Mouse (Mus musculus): ENCODE measurements around the gene Eef1akmt2. TPM values are rescaled to one million over a fixed set of nuclear protein-coding genes. Genes with fewer than 3 reads are reported as not detected.

The Eef1akmt2 gene
- polyA plus RNA-seq, 1 experiment from 2014 or later = 76.6 TPM

DNA sequence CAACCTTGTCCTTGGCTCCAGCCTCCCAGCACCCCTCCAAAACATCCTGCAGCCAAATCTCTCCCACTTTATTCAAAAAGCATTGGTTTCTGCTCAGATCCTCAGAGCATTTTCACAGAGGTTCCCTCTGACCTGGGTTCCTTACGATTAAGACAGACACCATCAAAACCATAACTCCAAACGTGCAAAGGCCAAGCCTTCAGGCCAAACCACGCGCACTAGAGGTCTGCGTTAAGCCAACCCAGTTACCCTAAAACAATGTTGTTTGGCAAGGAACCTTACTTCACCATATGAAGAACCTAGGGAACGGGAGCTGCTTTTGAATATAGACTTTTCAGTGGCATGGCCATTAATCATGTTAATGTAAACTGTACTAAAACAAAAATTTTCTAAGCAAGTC lies 42.8 kb downstream of the Eef1akmt2 start:
- TF ChIP-seq CTCF (IDR thresholded peaks at IDR 0.05; ENCODE audit: low read depth) = no peak
- Histone ChIP-seq H3K4me3 (replicated peaks; ENCODE audit: low read depth, low read length) (no peak overlapping the region), H3K4me1 (replicated peaks; ENCODE audit: insufficient read depth, low read length) (peaks cover 53% of the 10 kb centered on the region), H3K27me3 (ENCODE audit: insufficient read depth, low read length) (no peaks in the 10 kb centered on the region), H3K27ac (peak overlapping the region; percentile 82), H3K4me2 (ENCODE audit: low read length) (peak overlapping the region; percentile 32), H3K9me3 (replicated peaks; ENCODE audit: low read length) (no peaks in the 10 kb centered on the region), H3K9ac (ENCODE audit: low read depth, low read length) (peak overlapping the region; percentile 14; the same call in 1 of the 2 replicates), H3K36me3 (ENCODE audit: insufficient read depth, low read length) (no peaks in the 10 kb centered on the region)
- DNase-seq (ENCODE audit: low spot score) (no peak), ATAC-seq (replicated peaks; ENCODE audit: low FRiP score, low read depth) (no peak)
- 40% methylated on average over 6 of the region's 6 CpGs for WGBS

DNA sequence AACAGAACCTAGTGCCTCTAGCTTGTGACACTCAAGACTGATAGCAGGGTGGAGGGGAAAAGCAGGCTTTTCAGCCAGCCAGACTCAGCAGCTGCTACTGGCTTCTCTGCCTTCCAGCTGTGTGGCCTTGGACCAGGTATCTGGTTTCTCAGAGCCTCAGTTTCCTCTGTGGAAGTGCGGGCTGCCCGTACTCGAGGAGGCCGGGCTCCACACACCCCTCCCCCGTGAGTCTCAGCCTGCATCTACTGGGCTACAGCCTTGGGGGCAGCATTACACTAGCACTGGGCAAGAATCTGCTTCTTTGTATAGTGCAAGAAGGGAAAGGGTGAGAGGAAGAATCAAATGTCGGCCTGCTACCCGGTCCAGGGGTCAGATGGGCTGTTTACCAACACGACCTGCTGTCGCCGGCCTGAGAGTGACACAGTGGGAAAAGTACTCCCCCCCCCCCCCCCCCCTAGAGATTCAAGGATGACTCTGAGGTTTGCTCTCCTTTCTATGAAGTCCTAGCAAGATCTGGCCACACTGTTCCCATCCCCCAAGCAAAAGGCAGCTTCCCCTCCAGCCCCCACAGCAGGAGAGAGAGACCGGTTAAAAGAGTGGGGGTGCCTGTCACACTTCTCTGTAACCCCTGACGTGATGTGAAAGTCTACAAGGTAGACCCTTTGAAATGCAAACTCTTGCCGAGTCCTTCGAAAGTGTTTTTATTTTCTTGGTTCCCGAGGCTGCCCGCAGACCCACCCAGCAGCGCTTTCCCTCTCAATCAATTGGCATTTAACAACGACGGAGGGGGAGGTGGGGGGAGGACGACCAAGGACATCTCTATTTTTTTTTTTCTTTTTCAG lies 43.4 kb downstream of the Eef1akmt2 start:
- Histone ChIP-seq H3K4me3 (replicated peaks; ENCODE audit: low read depth, low read length) (no peak overlapping the region), H3K4me2 (ENCODE audit: low read length) (peak overlapping the region; percentile 32), H3K27me3 (ENCODE audit: insufficient read depth, low read length) (no peaks in the 10 kb centered on the region), H3K36me3 (ENCODE audit: insufficient read depth, low read length) (no peaks in the 10 kb centered on the region), H3K9ac (ENCODE audit: low read depth, low read length) (0 out of 2 replicates have a peak overlapping the region, but pooled peaks have one; percentile 24), H3K27ac (peak overlapping the region; percentile 82), H3K4me1 (replicated peaks; ENCODE audit: insufficient read depth, low read length) (peaks cover 58% of the 10 kb centered on the region), H3K9me3 (replicated peaks; ENCODE audit: low read length) (no peaks in the 10 kb centered on the region)
- no peak for ATAC-seq (replicated peaks; ENCODE audit: low FRiP score, low read depth)
- DNase-seq (ENCODE audit: low spot score) = peak; percentile 65
- 8% methylated on average over 20 of the region's 20 CpGs for WGBS
- peak; percentile 14; the same call in 1 of the 2 replicates for TF ChIP-seq CTCF (IDR thresholded peaks at IDR 0.05; ENCODE audit: low read depth)

GRCm38 (mm10) chr7:132808051-132808796 lies 44.2 kb downstream of the Eef1akmt2 start:
- ATAC-seq (replicated peaks; ENCODE audit: low FRiP score, low read depth) (no peak), DNase-seq (ENCODE audit: low spot score) (peak; percentile 69)
- no peak for TF ChIP-seq CTCF (IDR thresholded peaks at IDR 0.05; ENCODE audit: low read depth)
- Histone ChIP-seq H3K27ac (peak overlapping the region; percentile 82), H3K27me3 (ENCODE audit: insufficient read depth, low read length) (no peaks in the 10 kb centered on the region), H3K9me3 (replicated peaks; ENCODE audit: low read length) (no peaks in the 10 kb centered on the region), H3K36me3 (ENCODE audit: insufficient read depth, low read length) (no peaks in the 10 kb centered on the region), H3K4me2 (ENCODE audit: low read length) (peak overlapping the region; percentile 32; the same call in 1 of the 2 replicates), H3K4me1 (replicated peaks; ENCODE audit: insufficient read depth, low read length) (peaks cover 64% of the 10 kb centered on the region), H3K4me3 (replicated peaks; ENCODE audit: low read depth, low read length) (no peak overlapping the region), H3K9ac (ENCODE audit: low read depth, low read length) (0 out of 2 replicates have a peak overlapping the region, but pooled peaks have one; percentile 35)
- 40% methylated on average over 7 of the region's 7 CpGs for WGBS

DNA sequence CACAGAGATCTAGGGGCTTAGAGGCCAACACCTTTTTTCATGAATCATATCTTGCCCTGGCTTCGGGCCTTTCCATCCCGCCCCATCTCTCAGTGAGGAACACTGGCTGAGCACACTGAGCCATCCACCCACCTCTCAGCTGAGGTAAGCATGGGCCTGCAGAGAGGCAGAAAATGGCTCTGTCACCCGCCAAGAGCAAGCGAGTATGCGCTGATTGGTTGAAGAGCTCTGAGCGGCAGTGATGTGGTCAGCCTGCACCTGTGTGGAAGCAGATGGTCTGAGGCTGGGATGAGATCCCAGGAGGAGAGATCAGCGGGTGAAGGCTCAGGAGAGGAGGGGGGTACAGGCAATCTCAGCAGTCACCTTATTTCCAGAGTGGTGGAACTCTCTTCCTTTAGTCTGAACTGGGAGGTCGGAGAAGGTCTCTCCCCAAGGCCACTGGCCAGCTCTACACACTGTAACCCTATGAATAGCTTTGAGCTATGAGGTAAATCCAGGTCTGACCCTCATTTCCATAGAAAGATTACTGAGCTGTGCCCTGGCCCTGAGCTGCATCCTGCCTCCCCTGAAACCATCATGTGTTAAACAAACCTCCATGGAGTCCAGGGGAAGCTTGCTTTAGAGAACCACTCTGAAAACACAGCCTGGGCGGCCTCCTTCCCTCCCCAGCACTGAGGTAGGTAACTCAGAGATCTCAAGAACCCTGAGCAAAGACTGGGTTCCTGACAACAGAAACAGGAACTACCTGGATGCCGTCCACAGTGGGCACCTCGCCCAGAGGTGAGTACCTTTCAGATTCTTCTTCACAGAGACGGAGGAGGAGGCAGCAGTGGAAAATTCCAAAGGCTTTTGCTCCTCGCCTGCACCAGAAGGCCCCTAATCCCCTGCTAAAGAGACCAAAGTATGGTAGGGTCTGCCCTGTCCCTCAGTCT lies 45.3 kb downstream of the Eef1akmt2 start:
- Histone ChIP-seq H3K9me3 (replicated peaks; ENCODE audit: low read length) (no peaks in the 10 kb centered on the region), H3K27me3 (ENCODE audit: insufficient read depth, low read length) (no peaks in the 10 kb centered on the region), H3K4me1 (replicated peaks; ENCODE audit: insufficient read depth, low read length) (peaks cover 74% of the 10 kb centered on the region), H3K4me2 (ENCODE audit: low read length) (no peak overlapping the region; the same call in 1 of the 2 replicates), H3K36me3 (ENCODE audit: insufficient read depth, low read length) (0 out of 2 replicates have a peak, but pooled peaks cover 2% of the 10 kb centered on the region), H3K9ac (ENCODE audit: low read depth, low read length) (peak overlapping the region; percentile 40; the same call in 1 of the 2 replicates), H3K4me3 (replicated peaks; ENCODE audit: low read depth, low read length) (no peak overlapping the region), H3K27ac (peak overlapping the region; percentile 82)
- TF ChIP-seq CTCF (IDR thresholded peaks at IDR 0.05; ENCODE audit: low read depth) = no peak
- DNase-seq (ENCODE audit: low spot score) (no peak), ATAC-seq (replicated peaks; ENCODE audit: low FRiP score, low read depth) (no peak)
- WGBS = 66% methylated on average over 13 of the region's 13 CpGs

GRCm38 (mm10) chr7:132806286-132806685 lies 46.2 kb downstream of the Eef1akmt2 start:
- Histone ChIP-seq H3K4me2 (ENCODE audit: low read length) (no peak overlapping the region), H3K27ac (peak overlapping the region; percentile 82; the same call in 1 of the 2 replicates), H3K36me3 (ENCODE audit: insufficient read depth, low read length) (0 out of 2 replicates have a peak, but pooled peaks cover 2% of the 10 kb centered on the region), H3K27me3 (ENCODE audit: insufficient read depth, low read length) (no peaks in the 10 kb centered on the region), H3K9ac (ENCODE audit: low read depth, low read length) (no peak overlapping the region), H3K4me1 (replicated peaks; ENCODE audit: insufficient read depth, low read length) (peaks cover 73% of the 10 kb centered on the region), H3K4me3 (replicated peaks; ENCODE audit: low read depth, low read length) (no peak overlapping the region), H3K9me3 (replicated peaks; ENCODE audit: low read length) (no peaks in the 10 kb centered on the region)
- no peak for DNase-seq (ENCODE audit: low spot score)
- 76% methylated on average over 5 of the region's 5 CpGs for WGBS
- no peak for TF ChIP-seq CTCF (IDR thresholded peaks at IDR 0.05; ENCODE audit: low read depth)
- ATAC-seq (replicated peaks; ENCODE audit: low FRiP score, low read depth) = no peak
